Mouse (Mus musculus) kidney, adult 8-10 months (tissue): ENCODE results near the gene Abcd2.

Source experiments
- DNase-seq, 2 experiments: peaks; one replicate each; pipeline ENCODE4 v3.0.0; 2022

Gene Abcd2

DNA sequence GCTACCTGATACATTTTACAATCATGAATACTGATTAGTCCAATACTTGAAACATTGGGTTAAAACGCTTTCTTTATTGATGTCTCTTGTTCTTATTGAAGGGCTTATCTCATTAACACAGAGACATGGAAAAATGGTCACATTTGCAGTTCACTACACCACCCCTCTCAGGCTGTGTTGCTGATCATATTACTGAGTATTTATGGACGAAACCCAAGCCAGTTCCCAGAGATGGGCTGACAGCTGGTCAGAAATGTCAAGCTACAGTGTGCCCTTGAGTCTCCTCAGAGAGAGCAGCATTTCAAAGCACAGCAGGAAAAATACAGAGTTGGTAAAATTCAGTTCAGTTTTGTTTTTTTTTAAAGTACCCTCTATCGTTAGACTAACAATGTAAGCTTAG, 38.3 kb downstream of the Abcd2 start:
- DNase-seq = no peak

DNA sequence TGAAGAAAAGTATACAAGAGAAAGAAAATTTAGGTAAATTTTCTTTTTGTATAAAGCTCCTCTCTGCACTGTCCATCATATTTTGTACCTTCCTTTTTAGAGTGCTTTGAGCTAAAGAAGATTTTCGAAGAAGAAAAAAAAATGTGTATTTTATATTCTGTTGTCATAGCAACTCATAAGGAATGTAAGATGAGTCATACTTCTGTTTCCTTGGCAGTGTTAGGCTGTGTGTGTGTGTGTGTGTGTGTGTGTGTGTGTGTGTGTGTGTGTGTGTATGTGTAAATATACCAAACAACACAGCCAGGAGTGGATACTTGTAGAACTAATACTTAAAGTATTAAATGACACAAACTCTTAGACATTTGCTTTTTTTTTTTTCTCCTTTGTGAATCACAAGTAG, 39.0 kb downstream of the Abcd2 start:
- no peak for DNase-seq

DNA sequence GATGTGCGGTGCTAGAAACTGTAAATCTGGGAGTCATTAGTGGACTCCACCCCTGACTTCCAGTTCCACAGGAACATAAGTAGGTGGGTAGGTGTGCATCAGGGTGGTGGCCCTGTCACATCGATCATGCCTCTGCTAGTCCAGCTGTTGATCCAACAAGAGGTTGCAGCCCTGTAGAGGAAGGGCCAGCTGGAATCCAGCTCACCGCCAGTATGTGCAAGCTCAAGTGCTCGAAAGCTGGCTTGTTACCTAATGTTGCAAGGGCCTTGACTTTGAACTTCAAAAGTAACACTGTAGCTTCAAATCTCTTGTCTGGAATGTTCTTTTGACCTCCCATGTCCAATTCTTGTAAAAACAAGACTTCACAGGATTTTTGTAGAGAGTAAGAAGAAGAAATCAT, 67.0 kb downstream of the Abcd2 start:
- no peak for DNase-seq

DNA sequence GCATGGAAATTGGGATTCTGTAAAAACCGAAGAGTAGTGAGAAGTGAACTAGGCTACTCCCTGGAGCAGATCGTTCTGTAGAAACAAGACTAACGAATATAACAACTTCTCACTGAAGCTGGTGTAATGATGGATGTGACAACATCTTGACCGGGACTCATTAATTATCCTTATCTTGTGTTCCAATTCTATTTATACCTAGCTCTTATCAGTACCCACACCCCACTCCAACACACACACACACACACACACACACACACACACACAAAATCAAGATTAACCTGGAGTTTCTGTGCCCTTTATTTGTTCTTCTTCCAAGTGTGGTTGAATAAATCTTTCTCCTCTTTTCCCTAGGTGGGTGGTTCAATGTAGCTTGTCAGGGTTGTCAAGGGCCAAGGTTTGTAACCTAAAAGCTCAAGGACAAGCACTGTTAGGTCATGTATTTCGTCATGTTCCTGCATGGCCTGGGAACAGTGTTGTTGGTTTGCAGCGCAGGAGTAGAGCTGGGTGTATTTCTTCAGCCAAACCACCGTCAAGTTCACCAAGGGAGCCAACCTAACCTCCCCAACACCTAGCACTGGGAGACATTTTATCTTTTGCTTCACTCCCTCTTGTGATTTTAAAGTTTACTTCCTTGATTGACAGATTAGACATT, 78.9 kb downstream of the Abcd2 start:
- no peak for DNase-seq

DNA sequence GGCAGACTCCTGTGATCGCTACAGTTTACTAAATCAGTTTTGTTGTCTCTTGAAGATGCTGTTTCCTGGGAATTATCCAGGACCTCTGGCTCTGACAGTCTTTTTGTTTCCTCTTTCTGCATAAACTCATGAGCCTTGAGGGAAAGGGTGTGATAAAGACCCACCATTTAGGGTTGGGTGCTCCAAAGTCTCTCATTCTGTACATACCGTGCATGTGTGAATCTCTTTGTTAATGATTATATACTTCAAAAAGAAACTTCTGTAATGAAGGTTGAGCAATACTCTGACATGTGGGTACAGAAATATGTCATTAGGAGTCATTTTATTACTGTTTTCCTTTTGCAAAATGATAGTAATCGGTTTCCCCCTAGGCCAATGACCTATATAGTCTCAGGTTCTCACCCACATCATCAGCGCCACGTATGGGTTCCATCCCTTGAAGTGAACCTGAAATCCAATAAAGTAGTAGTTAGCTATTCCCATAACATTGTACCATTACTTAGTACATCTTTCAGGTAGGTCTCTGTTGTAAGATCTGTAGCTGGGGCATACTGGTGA, 83.4 kb downstream of the Abcd2 start:
- DNase-seq = no peak

DNA sequence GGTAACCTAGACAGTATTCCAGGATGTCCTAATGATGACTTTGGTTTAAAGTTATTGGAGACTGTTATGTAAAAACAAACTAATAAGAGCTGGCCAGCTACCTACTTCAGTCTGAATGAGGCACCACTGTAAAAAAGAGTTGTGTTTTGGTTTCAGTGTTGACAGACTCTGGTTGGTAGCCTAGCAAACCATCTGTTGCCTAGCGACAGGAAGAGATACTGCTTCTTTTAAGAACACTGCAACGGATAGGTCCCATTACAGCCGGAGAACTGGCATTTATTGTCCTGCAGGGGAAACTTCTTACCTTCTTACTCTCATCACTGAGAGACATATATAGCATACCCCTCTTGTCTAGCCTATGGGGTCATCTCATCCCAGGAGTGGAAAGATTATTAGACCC, 86.7 kb downstream of the Abcd2 start:
- no peak for DNase-seq

DNA sequence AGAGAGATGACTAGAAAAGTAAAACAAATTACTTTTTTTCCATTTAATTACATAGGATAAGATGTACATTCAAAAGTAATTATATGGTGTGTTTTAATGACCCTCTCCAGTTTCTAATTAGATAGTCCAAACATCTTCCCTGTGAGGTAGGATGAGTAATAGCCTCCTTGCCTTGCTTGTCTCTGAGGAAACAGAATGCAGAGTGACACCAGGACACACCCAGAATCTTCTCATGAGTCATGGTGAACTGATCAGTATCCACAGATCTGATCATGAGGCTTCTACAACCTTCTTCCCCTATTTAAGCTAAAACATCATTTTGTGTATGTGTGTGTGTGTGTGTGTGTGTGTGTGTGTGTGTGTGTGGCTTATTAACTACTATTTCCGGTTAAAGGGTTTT, 87.3 kb downstream of the Abcd2 start:
- DNase-seq = no peak

DNA sequence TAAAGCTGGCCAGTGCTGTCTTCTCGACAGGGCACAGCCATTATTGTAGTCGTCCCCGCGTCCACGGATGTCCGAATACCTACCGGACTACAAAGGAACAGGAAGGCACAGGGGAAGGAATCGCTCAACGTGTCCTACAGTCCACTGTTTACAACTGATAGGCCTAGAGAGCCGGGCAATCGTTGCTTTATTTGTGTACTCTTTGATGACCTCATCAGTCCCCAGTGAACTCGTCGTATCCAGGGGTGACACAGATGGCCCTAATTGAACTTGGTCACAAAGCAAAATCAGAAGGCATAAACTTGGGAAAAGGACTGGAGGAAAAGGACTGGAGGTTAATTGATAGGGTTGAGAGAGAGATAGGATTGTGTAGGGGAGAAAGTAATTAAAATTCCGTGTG, 87.8 kb downstream of the Abcd2 start:
- DNase-seq = no peak

DNA sequence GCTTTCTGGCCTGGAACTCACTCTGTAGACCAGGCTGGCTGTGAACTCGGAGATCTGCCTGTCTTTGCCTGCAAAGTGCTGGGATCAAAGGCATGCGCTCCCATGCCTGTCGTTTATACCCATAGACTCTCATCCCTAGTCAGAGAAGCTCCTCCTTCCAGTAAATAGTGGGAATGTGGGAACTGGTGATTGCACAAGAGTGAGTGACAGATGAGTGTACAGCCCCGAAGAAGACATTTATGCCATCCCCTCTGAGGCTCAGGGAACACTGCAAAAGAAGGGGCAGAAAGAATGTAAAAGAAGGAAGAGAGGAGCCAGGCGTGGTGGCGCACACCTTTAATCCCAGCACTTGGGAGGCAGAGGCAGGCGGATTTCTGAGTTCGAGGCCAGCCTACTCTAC, 88.3 kb downstream of the Abcd2 start:
- no peak for DNase-seq

DNA sequence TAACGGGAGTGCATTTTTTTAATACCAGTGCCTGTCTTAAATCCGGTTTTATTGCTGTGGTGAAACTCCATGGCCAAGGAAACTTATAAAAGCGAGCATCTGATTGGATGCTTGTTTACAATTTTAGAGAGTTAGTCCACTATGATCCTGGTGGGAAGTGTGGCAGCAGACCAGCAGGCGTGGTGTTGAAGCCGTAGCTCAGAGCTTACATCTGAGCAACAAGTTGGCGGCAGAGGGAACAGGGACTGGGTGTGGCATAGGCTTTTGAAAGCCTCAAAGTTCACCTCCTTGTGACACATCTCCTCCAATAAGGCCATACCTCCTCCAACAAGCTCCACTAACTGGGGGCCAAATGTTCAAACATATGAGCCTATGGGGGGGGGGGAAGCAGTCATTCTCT, 95.0 kb downstream of the Abcd2 start:
- DNase-seq = no peak
